Mouse (Mus musculus) megakaryocyte, embryonic 14.5 days (primary cell): Measurements from ENCODE around the gene Lbx1.

Experiments
- FLI1 ChIP-seq: IDR thresholded peaks from 2 replicates; pipeline ENCODE4 v1.6.1; 2012; ENCODE audit warnings: low read length, inconsistent platforms, mixed read lengths
- GATA1 ChIP-seq: IDR thresholded peaks from 3 replicates; pipeline ENCODE4 v1.6.1; 2012; ENCODE audit warnings: mixed read lengths, low read length, inconsistent platforms, borderline replicate concordance

DNA sequence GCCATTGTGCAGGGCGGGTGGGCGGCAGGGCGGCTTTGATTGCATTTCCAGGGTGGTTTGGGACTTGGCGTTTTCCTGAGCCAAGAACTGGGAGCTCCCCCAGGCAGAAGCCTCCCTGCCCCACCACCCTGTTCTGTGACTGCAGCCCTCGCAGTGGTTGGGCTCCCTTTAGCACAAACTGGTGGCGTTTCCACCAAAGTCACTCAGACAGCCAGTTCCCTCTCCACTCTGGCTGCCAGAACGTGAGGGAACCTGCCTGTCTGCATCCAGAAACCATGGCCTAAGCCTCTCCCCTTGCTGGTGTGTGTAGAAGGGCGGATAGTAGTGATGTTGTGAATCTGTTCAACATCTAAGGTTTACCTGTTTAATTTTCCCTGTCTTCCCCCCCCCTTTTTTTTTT lies 9.4 kb downstream of the Lbx1 start:
- TF ChIP-seq GATA1 (no peak), FLI1 (no peak)
